Mouse (Mus musculus) midbrain, postnatal 0 days (tissue): ENCODE results near the gene Ntrk3. TPM values are rescaled to one million over a fixed set of nuclear protein-coding genes. Genes with fewer than 3 reads are reported as not detected.

Source experiments
- ATAC-seq: fragments of 200-750 bp; cut with Nextera tagmentation; 2 replicates; pipeline ENCODE4 v1.8.0; 2017; ENCODE audit warnings: moderate number of reproducible peaks, mild to moderate bottlenecking, moderate TSS enrichment, moderate library complexity; ENCODE audit not compliant: low FRiP score
- DNase-seq: peaks from one replicate; pipeline ENCODE4 v3.0.0-alpha.2; 2015; ENCODE audit warnings: low spot score
- H3K27ac ChIP-seq: fragments of 300-500 bp; sonication (generic); 2 replicates; pipeline ENCODE4 v1.5.1; 2014; ENCODE audit warnings: low read depth, mild to moderate bottlenecking, low read length, mixed read lengths
- H3K27me3 ChIP-seq: fragments of 300-500 bp; sonication (generic); 2 replicates; pipeline ENCODE4 v1.6.1; 2014; ENCODE audit warnings: low read length, control low read depth, mixed read lengths; ENCODE audit not compliant: insufficient read depth
- H3K36me3 ChIP-seq: fragments of 300-500 bp; sonication (generic); 2 replicates; pipeline ENCODE4 v1.6.1; 2014; ENCODE audit warnings: low read length, control low read depth, mixed read lengths; ENCODE audit not compliant: insufficient read depth
- H3K4me1 ChIP-seq: fragments of 300-500 bp; sonication (generic); 2 replicates; pipeline ENCODE4 v1.6.1; 2014; ENCODE audit warnings: mild to moderate bottlenecking, control low read depth, antibody characterized with exemption, low read length, mixed read lengths; ENCODE audit not compliant: insufficient read depth
- H3K4me2 ChIP-seq: fragments of 300-500 bp; sonication (generic); 2 replicates; pipeline ENCODE4 v1.6.1; 2014; ENCODE audit warnings: low read depth, mild to moderate bottlenecking, low read length, mixed read lengths; ENCODE audit not compliant: poor library complexity, severe bottlenecking
- H3K4me3 ChIP-seq: fragments of 300-500 bp; sonication (generic); 2 replicates; pipeline ENCODE4 v1.5.1; 2014; ENCODE audit warnings: low read depth, mild to moderate bottlenecking, low read length, moderate library complexity
- H3K9ac ChIP-seq: fragments of 300-500 bp; sonication (generic); replicated peaks from 2 replicates; pipeline ENCODE4 v1.6.1; 2014; ENCODE audit warnings: mild to moderate bottlenecking, low read length, moderate library complexity, mixed read lengths; ENCODE audit not compliant: poor library complexity, severe bottlenecking
- H3K9me3 ChIP-seq: fragments of 300-500 bp; sonication (generic); 2 replicates; pipeline ENCODE4 v1.6.1; 2016; ENCODE audit warnings: low read length, control low read depth
- CTCF ChIP-seq: IDR thresholded peaks from 2 replicates; pipeline ENCODE4 v1.5.1; 2016; ENCODE audit warnings: antibody characterized with exemption, mild to moderate bottlenecking
- WGBS: fragments of 180-500 bp; shearing (Covaris S2); extraction: QIAGEN DNeasy Blood & Tissue Kit; methylation state at CpG from one replicate; pipeline ENCODE4 v1.1.7; 2014; 5-methylcytosine and 5-hydroxymethylcytosine counted together
- polyA plus RNA-seq: library from polyadenylated mRNA; unstranded; fragments of >200 nt; fragmentation: Nextera tagmentation; extraction: Ambion mirVana; gene quantifications from 2 replicates; pipeline ENCODE4 v1.2.1, GENCODE M21; 2015
- total RNA-seq: library from RNA; depleted of rRNA; stranded (reverse); fragments of >200 nt; gene quantifications from 2 replicates; pipeline ENCODE4 v1.2.3, GENCODE M21; 2014

The Ntrk3 gene
- total and polyA plus RNA-seq, 2 experiments from 2014 or later: 26.0 to 101 TPM

GRCm38 (mm10) chr7:78769075-78769652, 31.4 kb upstream of the Ntrk3 start:
- WGBS: 81% methylated on average over 7 of the region's 7 CpGs
- Histone ChIP-seq H3K4me1 (no peaks in the 10 kb centered on the region), H3K4me3 (no peak overlapping the region), H3K27ac (no peak overlapping the region), H3K9me3 (no peaks in the 10 kb centered on the region), H3K9ac (no peak overlapping the region), H3K36me3 (peaks cover 8% of the 10 kb centered on the region), H3K4me2 (no peak overlapping the region), H3K27me3 (no peaks in the 10 kb centered on the region)
- DNase-seq (no peak), ATAC-seq (no peak)
- TF ChIP-seq CTCF: no peak

DNA sequence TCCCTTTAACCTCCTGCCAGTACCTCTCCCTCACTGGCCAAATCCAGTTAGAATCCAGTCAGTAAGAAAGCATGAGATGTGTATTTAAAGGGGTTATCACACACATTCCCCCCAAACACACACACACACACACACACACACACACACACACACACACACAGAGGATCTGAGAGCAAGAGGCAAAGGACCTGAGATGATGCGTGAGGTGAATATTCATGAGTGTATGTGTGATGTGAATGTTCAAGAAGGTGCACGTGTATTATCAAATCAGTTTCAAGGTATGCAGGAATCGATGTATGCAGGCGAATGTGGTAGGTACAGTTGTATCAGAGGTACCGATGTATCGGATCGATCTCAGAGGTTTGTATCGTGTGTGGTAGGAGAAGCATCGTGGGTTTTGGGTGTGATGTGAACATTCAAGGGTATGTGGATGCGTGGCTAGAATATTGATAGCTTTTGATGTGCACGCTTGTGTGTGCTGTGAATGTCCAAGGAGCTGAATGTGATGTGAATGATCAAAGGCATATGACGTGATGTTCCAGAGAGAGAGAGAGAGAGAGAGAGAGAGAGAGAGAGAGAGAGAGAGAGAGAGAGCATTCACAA, 30.2 kb upstream of the Ntrk3 start:
- peak; percentile 66 for DNase-seq
- Histone ChIP-seq H3K4me1 (no peaks in the 10 kb centered on the region), H3K9me3 (no peaks in the 10 kb centered on the region), H3K27me3 (no peaks in the 10 kb centered on the region), H3K27ac (no peak overlapping the region), H3K9ac (no peak overlapping the region), H3K4me3 (no peak overlapping the region), H3K36me3 (peaks cover 3% of the 10 kb centered on the region), H3K4me2 (no peak overlapping the region)
- 59% methylated on average over 12 of the region's 12 CpGs for WGBS
- ATAC-seq: peak; percentile 55
- TF ChIP-seq CTCF: no peak

DNA sequence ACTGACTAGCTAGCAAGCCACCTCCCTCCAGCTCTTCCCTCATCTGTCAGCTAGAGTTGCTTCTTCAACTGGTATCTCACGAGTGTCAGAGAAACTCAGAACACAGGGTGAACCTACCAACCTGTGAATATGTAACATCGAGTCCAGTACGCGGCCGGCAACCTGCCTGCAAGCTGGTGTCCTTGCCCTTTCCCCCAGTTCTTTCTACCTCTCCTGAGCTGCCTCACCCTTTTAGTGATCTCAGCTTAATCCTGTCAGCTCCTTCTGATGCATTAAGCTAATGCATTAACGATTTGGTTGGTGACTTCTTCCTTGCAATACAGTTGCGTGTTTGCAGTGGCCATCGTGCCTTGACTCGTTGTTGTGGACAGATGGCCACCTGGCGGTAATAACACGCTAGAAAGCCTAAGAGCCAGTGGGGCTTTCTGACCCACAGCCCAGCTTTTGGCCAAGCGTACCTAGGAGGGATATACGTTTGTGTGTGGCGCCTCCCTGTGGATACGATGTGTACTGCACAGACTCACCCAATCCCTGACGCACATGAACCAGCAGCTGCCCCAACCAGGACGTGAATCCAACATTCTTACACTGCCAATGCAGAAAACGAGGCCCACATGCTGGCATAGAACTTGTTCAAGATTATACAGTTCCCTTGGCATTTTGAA, 28.3 kb upstream of the Ntrk3 start:
- no peaks in the 10 kb centered on the region for H3K9me3 ChIP-seq
- no peak overlapping the region for H3K27ac ChIP-seq
- TF ChIP-seq CTCF: peak; percentile 99
- H3K4me2 ChIP-seq: peak overlapping the region; percentile 18; the same call in 1 of the 2 replicates
- no peak overlapping the region for H3K9ac ChIP-seq
- 19% methylated on average over 18 of the region's 18 CpGs for WGBS
- no peak overlapping the region for H3K4me3 ChIP-seq
- no peaks in the 10 kb centered on the region for H3K27me3 ChIP-seq
- DNase-seq (peak; percentile 96), ATAC-seq (peak; percentile 73)
- H3K4me1 ChIP-seq: no peaks in the 10 kb centered on the region
- H3K36me3 ChIP-seq: no peaks in the 10 kb centered on the region

- no peak for ATAC-seq
- DNase-seq: peak; percentile 54
- H3K9ac ChIP-seq: no peak overlapping the region
- no peak overlapping the region for H3K27ac ChIP-seq
- 59% methylated on average over 5 of the region's 5 CpGs for WGBS
- no peaks in the 10 kb centered on the region for H3K9me3 ChIP-seq
- no peak for TF ChIP-seq CTCF
- H3K27me3 ChIP-seq: no peaks in the 10 kb centered on the region
- H3K36me3 ChIP-seq: no peaks in the 10 kb centered on the region
- H3K4me1 ChIP-seq: no peaks in the 10 kb centered on the region
- no peak overlapping the region for H3K4me3 ChIP-seq
- H3K4me2 ChIP-seq: no peak overlapping the region
These were observed 27.4 kb upstream of the Ntrk3 start for GRCm38 (mm10) chr7:78765215-78765631.

- Histone ChIP-seq H3K4me1 (no peaks in the 10 kb centered on the region), H3K4me3 (no peak overlapping the region), H3K36me3 (no peaks in the 10 kb centered on the region), H3K27me3 (no peaks in the 10 kb centered on the region), H3K4me2 (no peak overlapping the region), H3K9ac (no peak overlapping the region), H3K27ac (no peak overlapping the region), H3K9me3 (no peaks in the 10 kb centered on the region)
- TF ChIP-seq CTCF: no peak
- WGBS: 96% methylated on average over 3 of the region's 3 CpGs
- ATAC-seq (no peak), DNase-seq (no peak)
These were observed 26.0 kb upstream of the Ntrk3 start for GRCm38 (mm10) chr7:78763801-78764200.

- H3K36me3 ChIP-seq: no peaks in the 10 kb centered on the region
- H3K4me1 ChIP-seq: no peaks in the 10 kb centered on the region
- no peak overlapping the region for H3K4me3 ChIP-seq
- 44% methylated on average over 8 of the region's 8 CpGs for WGBS
- H3K9me3 ChIP-seq: no peaks in the 10 kb centered on the region
- ATAC-seq (no peak), DNase-seq (no peak)
- no peak overlapping the region for H3K27ac ChIP-seq
- no peaks in the 10 kb centered on the region for H3K27me3 ChIP-seq
- no peak for TF ChIP-seq CTCF
- no peak overlapping the region for H3K9ac ChIP-seq
- no peak overlapping the region for H3K4me2 ChIP-seq
These were observed 16.7 kb upstream of the Ntrk3 start for GRCm38 (mm10) chr7:78754458-78755000.
